Mouse (Mus musculus): ENCODE data around the gene Ramp1. TPM values are rescaled to one million over a fixed set of nuclear protein-coding genes. Genes with fewer than 3 reads are reported as not detected.

The Ramp1 gene
- 138 and 151 TPM in 2 replicates for total RNA-seq (2017)

GRCm38 (mm10) chr1:91179533-91180173, at the start of gene Ramp1:
TSS of gene Ramp1 (plus strand) at chr1:91179822.
- peak; percentile 33 to 52; a peak in 2 of 4 replicates for ATAC-seq (replicated peaks in 1 of 2; ENCODE audit: insufficient read depth in 1 of 2, low FRiP score in 2 of 2, low TSS enrichment in 1 of 2, low read depth in 1 of 2, poor library complexity in 2 of 2, severe bottlenecking in 2 of 2)

- no peak for ATAC-seq (replicated peaks in 1 of 2; ENCODE audit: insufficient read depth in 1 of 2, low FRiP score in 2 of 2, low TSS enrichment in 1 of 2, low read depth in 1 of 2, poor library complexity in 2 of 2, severe bottlenecking in 2 of 2)
These were observed 42.6 kb upstream of the Ramp1 start for GRCm38 (mm10) chr1:91137036-91137435.

DNA sequence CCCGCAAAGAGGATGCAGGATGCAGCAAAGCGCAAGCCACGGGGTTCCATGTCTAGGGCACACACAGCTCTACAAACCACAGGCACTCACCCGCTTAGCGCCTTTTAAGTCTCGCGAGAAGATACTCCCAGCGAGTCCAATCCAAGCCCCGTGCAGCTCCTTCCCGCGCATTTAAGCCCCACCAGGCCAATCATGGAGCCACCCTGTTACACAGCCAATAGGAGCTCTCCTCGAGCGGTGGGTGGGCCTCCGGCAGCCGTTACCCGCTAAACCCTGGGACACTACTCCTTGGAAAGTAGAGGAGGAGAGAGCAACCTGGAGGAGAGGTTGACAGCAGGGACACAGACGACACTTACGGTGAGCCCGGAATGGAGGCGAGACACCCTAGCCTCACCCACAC, 34.8 kb upstream of the Ramp1 start, which contains the start of gene Rbm44:
Rbm44 (plus strand) TSS at position 277 of the 400 bp plus-strand sequence.
- ATAC-seq (replicated peaks in 1 of 2; ENCODE audit: insufficient read depth in 1 of 2, low FRiP score in 2 of 2, low TSS enrichment in 1 of 2, low read depth in 1 of 2, poor library complexity in 2 of 2, severe bottlenecking in 2 of 2): peak; percentile 53 to 56; a peak in 3 of 4 replicates

GRCm38 (mm10) chr1:91151509-91151908, 28.1 kb upstream of the Ramp1 start:
- ATAC-seq (replicated peaks in 1 of 2; ENCODE audit: insufficient read depth in 1 of 2, low FRiP score in 2 of 2, low TSS enrichment in 1 of 2, low read depth in 1 of 2, poor library complexity in 2 of 2, severe bottlenecking in 2 of 2): no peak

- no peak for ATAC-seq (replicated peaks in 1 of 2; ENCODE audit: insufficient read depth in 1 of 2, low FRiP score in 2 of 2, low TSS enrichment in 1 of 2, low read depth in 1 of 2, poor library complexity in 2 of 2, severe bottlenecking in 2 of 2)
These were observed 12.8 kb upstream of the Ramp1 start for GRCm38 (mm10) chr1:91166798-91167197.

GRCm38 (mm10) chr1:91169157-91169556, 10.5 kb upstream of the Ramp1 start:
- no peak for ATAC-seq (replicated peaks in 1 of 2; ENCODE audit: insufficient read depth in 1 of 2, low FRiP score in 2 of 2, low TSS enrichment in 1 of 2, low read depth in 1 of 2, poor library complexity in 2 of 2, severe bottlenecking in 2 of 2)

GRCm38 (mm10) chr1:91174796-91175195, 4.8 kb upstream of the Ramp1 start:
- ATAC-seq (replicated peaks in 1 of 2; ENCODE audit: insufficient read depth in 1 of 2, low FRiP score in 2 of 2, low TSS enrichment in 1 of 2, low read depth in 1 of 2, poor library complexity in 2 of 2, severe bottlenecking in 2 of 2): no peak

GRCm38 (mm10) chr1:91176026-91176425, 3.6 kb upstream of the Ramp1 start:
- ATAC-seq (replicated peaks in 1 of 2; ENCODE audit: insufficient read depth in 1 of 2, low FRiP score in 2 of 2, low TSS enrichment in 1 of 2, low read depth in 1 of 2, poor library complexity in 2 of 2, severe bottlenecking in 2 of 2): no peak

- ATAC-seq (replicated peaks in 1 of 2; ENCODE audit: insufficient read depth in 1 of 2, low FRiP score in 2 of 2, low TSS enrichment in 1 of 2, low read depth in 1 of 2, poor library complexity in 2 of 2, severe bottlenecking in 2 of 2): no peak
These were observed 2.8 kb upstream of the Ramp1 start for GRCm38 (mm10) chr1:91176871-91177270.

GRCm38 (mm10) chr1:91179086-91179485, 536 bp upstream of the Ramp1 start:
- ATAC-seq (replicated peaks in 1 of 2; ENCODE audit: insufficient read depth in 1 of 2, low FRiP score in 2 of 2, low TSS enrichment in 1 of 2, low read depth in 1 of 2, poor library complexity in 2 of 2, severe bottlenecking in 2 of 2): peak; percentile 79 to 82

GRCm38 (mm10) chr1:91180174-91180565, 548 bp downstream of the Ramp1 start:
- no peak for ATAC-seq (replicated peaks in 1 of 2; ENCODE audit: insufficient read depth in 1 of 2, low FRiP score in 2 of 2, low TSS enrichment in 1 of 2, low read depth in 1 of 2, poor library complexity in 2 of 2, severe bottlenecking in 2 of 2)

- no peak for ATAC-seq (replicated peaks in 1 of 2; ENCODE audit: insufficient read depth in 1 of 2, low FRiP score in 2 of 2, low TSS enrichment in 1 of 2, low read depth in 1 of 2, poor library complexity in 2 of 2, severe bottlenecking in 2 of 2)
These were observed 1.1 kb downstream of the Ramp1 start for GRCm38 (mm10) chr1:91180723-91181122.

- no peak for ATAC-seq (replicated peaks in 1 of 2; ENCODE audit: insufficient read depth in 1 of 2, low FRiP score in 2 of 2, low TSS enrichment in 1 of 2, low read depth in 1 of 2, poor library complexity in 2 of 2, severe bottlenecking in 2 of 2)
These were observed 1.6 kb downstream of the Ramp1 start for GRCm38 (mm10) chr1:91181261-91181660.

DNA sequence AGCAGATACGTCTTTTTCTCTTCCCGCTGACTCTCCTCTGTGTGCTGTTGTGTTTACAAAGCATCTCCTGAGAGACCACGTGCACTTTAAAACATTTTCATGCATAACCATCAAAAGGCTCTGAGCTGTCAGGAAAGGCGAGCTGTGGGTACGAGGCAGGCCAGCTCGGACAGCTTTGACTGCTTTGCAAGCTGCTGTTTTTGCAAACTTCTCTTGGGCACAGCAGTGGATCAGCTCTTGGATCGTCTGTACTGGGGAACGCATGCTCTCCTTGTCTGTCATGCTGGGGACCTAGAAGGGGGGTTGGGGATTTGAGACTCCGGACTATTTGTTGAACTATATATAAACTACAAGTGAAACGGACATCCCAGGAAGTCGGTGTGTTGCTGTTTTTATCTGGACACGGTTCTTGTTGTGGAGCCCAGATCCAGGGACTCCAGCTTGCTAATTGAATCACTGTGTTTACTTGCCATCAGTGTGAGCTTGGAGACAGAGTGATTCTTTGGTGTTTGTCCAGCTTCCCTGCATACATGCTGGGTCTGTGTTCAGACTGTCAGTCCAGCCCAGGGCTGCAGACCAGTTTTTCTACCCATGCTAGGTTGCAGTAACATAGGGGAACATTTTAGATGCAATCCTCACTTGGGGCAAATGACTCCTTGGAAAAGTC, 2.3 kb downstream of the Ramp1 start:
- no peak for ATAC-seq (replicated peaks in 1 of 2; ENCODE audit: insufficient read depth in 1 of 2, low FRiP score in 2 of 2, low TSS enrichment in 1 of 2, low read depth in 1 of 2, poor library complexity in 2 of 2, severe bottlenecking in 2 of 2)

DNA sequence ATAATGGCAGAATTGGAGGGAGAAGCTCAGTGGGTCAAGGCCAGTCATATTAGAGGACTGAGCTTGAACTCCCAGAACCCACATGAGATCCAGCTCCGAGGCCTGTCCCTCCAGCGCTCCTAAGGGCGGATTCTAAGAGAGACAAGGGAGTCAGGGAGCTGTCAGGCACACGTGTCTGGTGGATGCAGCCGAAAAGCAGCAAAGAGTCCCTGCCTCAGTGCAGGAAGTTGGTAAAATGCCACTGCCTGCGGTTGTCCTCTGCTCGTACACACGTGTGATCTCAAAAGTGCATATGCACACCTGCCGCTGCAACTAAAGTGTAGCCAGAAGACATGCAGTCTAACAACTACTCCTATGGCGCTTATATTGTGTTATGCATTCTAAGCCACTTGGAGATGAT, 3.7 kb downstream of the Ramp1 start:
- no peak for ATAC-seq (replicated peaks in 1 of 2; ENCODE audit: insufficient read depth in 1 of 2, low FRiP score in 2 of 2, low TSS enrichment in 1 of 2, low read depth in 1 of 2, poor library complexity in 2 of 2, severe bottlenecking in 2 of 2)

- no peak for ATAC-seq (replicated peaks in 1 of 2; ENCODE audit: insufficient read depth in 1 of 2, low FRiP score in 2 of 2, low TSS enrichment in 1 of 2, low read depth in 1 of 2, poor library complexity in 2 of 2, severe bottlenecking in 2 of 2)
These were observed 7.1 kb downstream of the Ramp1 start for GRCm38 (mm10) chr1:91186677-91187076.

GRCm38 (mm10) chr1:91187315-91187714, 7.7 kb downstream of the Ramp1 start:
- peak; percentile 63 to 77 for ATAC-seq (replicated peaks in 1 of 2; ENCODE audit: insufficient read depth in 1 of 2, low FRiP score in 2 of 2, low TSS enrichment in 1 of 2, low read depth in 1 of 2, poor library complexity in 2 of 2, severe bottlenecking in 2 of 2)

DNA sequence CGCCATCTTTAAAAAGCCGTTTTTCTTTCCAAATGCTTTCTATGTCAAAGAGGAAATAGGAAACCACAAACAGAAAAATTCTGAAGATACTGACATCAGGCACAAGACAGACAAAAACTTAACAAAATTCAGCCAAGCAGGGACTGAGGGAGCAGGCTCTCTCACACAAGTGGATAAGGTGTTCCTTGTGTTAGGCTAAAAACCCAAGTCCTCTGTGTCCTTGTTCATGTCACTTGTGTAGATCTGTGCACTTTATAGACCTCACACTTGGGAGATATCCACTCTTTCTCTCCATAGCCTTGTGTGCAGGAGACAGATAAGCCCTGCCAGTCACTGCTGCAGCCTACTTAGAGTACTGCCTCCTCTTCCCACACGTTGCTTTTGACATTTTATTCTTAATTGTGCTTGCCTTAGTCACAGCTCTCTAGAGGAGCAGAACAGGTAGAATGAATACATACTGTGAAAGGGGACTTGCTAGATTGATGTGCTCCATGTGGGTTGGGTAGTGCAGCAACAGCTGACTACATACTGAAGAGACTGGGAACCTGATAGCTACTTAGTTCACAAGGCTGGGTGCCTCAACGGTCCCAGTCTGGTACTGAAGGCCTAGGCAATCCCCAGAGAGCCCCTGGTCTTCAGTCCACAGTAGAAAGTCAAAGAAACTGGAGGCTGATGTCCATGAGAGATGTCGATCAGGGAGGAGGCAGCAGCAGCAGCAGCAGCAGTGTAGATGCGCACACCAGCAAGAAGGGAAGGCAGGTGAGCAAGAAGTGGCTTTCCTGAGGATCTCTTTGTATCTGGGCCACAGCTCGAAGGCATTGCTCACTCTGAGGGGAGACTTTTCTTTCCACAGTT, 8.4 kb downstream of the Ramp1 start:
- ATAC-seq (replicated peaks in 1 of 2; ENCODE audit: insufficient read depth in 1 of 2, low FRiP score in 2 of 2, low TSS enrichment in 1 of 2, low read depth in 1 of 2, poor library complexity in 2 of 2, severe bottlenecking in 2 of 2): peak; percentile 54 to 55; a peak in 3 of 4 replicates

Data from hematopoietic stem cell, adult 5-6 weeks (primary cell).